Comparison of ENCODE assay signal across 8 mouse cellular contexts in genomic region chr8:78820673-78821310, GRCm38 (mm10). TPM values are rescaled to one million over a fixed set of nuclear protein-coding genes. Genes with fewer than 3 reads are reported as not detected.
DNase-seq lines count a peak whose midpoint lies in the region; ATAC-seq lines count a peak whose summit lies in the region.

Lsm6 (minus strand) TSS chr8:78821140.

- peak; percentile 99 for DNase-seq in ES-CJ7 (ENCODE audit: low read depth, low spot score)
- DNase-seq in cerebellum, adult 11 months = peak; percentile 98
- DNase-seq in forebrain, embryonic 14.5 days (ENCODE audit: low spot score) = peak; percentile 97
- DNase-seq in heart, postnatal 14 days = peak; percentile 99
- DNase-seq in layer of hippocampus, adult 11-12 months (ENCODE audit: low spot score) = peak; percentile 97
- DNase-seq in lung, adult 18-20 months = peak; percentile 98
- DNase-seq in testis, postnatal 14 days (ENCODE audit: low spot score) = peak; percentile 98

- intact Hi-C loops in heart, postnatal 14 days (cut with DNase I) = loop anchor here (2.0 to 5.0 kb wide), 4 partner anchors 80 to 472 kb away; partner anchors contain the start of genes Mmaa and Zfp827

- peak; percentile 95 for ATAC-seq in forebrain, embryonic 14.5 days
- ATAC-seq in neural tube, embryonic 15.5 days (ENCODE audit: low FRiP score) = peak; percentile 95

- peak within 1 kb of the TSS; percentile 96 for H3K27ac ChIP-seq in forebrain, embryonic 14.5 days (ENCODE audit: low read depth, low read length)
- H3K27ac ChIP-seq in neural tube, embryonic 15.5 days (replicated peaks) = peak within 1 kb of the TSS; percentile 97

- peak within 1 kb of the TSS; percentile 75 for H3K4me3 ChIP-seq in forebrain, embryonic 14.5 days (ENCODE audit: low read depth, low read length)
- H3K4me3 ChIP-seq in neural tube, embryonic 15.5 days (replicated peaks) = peak within 1 kb of the TSS; percentile 70

- H3K9me3 ChIP-seq in forebrain, embryonic 14.5 days (replicated peaks; ENCODE audit: control insufficient read depth, low read length) = no peaks in the 10 kb centered on the region
- H3K9me3 ChIP-seq in neural tube, embryonic 15.5 days (replicated peaks) = no peaks in the 10 kb centered on the region

- under 1% methylated on average over 70 of the region's 70 CpGs for WGBS in forebrain, embryonic 14.5 days
- WGBS in neural tube, embryonic 15.5 days = under 1% methylated on average over 70 of the region's 70 CpGs

- H3K4me1 ChIP-seq in forebrain, embryonic 14.5 days (ENCODE audit: control insufficient read depth, insufficient read depth, low read length) = peaks cover 4% of the 10 kb centered on the region; the same call in 1 of the 2 replicates
- peaks cover 16% of the 10 kb centered on the region for H3K4me1 ChIP-seq in neural tube, embryonic 15.5 days

- peak within 1 kb of the TSS; percentile 90 for H3K9ac ChIP-seq in forebrain, embryonic 14.5 days (ENCODE audit: low read length)
- H3K9ac ChIP-seq in neural tube, embryonic 15.5 days (replicated peaks) = peak within 1 kb of the TSS; percentile 81

- H3K4me2 ChIP-seq in forebrain, embryonic 14.5 days (ENCODE audit: low read length) = peak within 1 kb of the TSS; percentile 65
- H3K4me2 ChIP-seq in neural tube, embryonic 15.5 days = peak within 1 kb of the TSS; percentile 58

- peaks cover 10% of the 10 kb centered on the region; the same call in 1 of the 2 replicates for H3K36me3 ChIP-seq in forebrain, embryonic 14.5 days (ENCODE audit: control insufficient read depth, insufficient read depth, low read length)
- no peaks in the 10 kb centered on the region for H3K36me3 ChIP-seq in neural tube, embryonic 15.5 days

- H3K27me3 ChIP-seq in forebrain, embryonic 14.5 days (replicated peaks; ENCODE audit: control insufficient read depth, insufficient read depth, low read length) = no peaks in the 10 kb centered on the region
- H3K27me3 ChIP-seq in neural tube, embryonic 15.5 days (replicated peaks) = no peaks in the 10 kb centered on the region

RNA-seq across cellular contexts. Expression of gene Lsm6, which starts in this region (rescaled TPM):
- 167 and 199 TPM in 2 replicates for polyA plus RNA-seq in forebrain, embryonic 14.5 days (2014; fragmentation: Nextera tagmentation; extraction: Ambion mirVana)
- total RNA-seq in heart, postnatal 14 days (2021) = 10 to 100 TPM; 54.3 to 60.5 TPM
- polyA plus RNA-seq in neural tube, embryonic 15.5 days (2015; fragmentation: Nextera tagmentation; extraction: Ambion mirVana) = 140 and 155 TPM in 2 replicates

Comparison
In these comparisons a context has a peak if more than half of its experiments do, and no peak if none do; other contexts are left out.
1. Peak in every context shown above with its lines: DNase-seq, ATAC-seq, H3K4me3 ChIP-seq and H3K27ac ChIP-seq.